Mouse (Mus musculus): Measurements from ENCODE around the gene Crip1. TPM values are rescaled to one million over a fixed set of nuclear protein-coding genes. Genes with fewer than 3 reads are reported as not detected.

Gene Crip1
- polyA plus RNA-seq, 1 experiment = 1,644 TPM

DNA sequence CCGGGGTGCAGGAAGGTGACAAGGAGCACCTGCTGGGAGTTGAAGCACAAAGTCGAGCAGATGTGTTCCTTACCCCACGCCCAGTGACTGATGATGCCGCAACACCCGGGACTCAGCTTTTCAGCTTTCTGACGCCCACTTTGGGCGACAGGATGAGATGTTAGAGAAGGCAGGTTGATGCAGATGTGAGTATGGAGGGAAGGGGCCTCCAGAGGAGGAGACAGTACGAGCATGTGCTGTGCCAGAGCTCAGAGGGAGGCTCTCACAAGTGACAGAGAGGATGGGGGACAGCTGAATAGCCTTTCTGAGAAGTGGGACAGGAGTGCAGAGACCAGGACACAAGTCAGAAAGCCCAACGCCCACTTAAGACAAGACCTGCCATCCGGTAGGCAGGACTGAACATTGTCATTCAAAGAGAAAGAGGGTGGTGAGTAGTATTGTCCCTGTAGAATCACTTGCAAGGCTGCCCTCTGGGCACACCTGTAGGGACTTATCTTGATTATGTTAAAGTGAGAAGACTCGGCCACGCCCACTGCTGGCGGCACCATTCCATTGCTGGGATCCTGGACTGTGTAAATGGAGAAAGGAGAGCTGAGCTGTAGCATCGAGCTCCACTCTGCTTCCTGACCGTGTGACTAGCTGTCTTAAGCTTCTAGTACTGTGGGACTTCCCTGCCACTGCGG lies 31.1 kb upstream of the Crip1 start:
- Histone ChIP-seq H3K27me3 (ENCODE audit: control insufficient read depth, insufficient read depth, insufficient read length) (no peaks in the 10 kb centered on the region), H3ac (ENCODE audit: control insufficient read depth, insufficient read length, low read depth) (no peak overlapping the region), H3K36me3 (ENCODE audit: control insufficient read depth, insufficient read depth) (peaks cover 65% of the 10 kb centered on the region), H3K4me3 (ENCODE audit: insufficient read depth, poor library complexity, severe bottlenecking) (no peak overlapping the region), H3K79me3 (ENCODE audit: low read depth) (peaks cover 17% of the 10 kb centered on the region), H3K79me2 (ENCODE audit: control insufficient read depth, insufficient read depth) (peaks cover 32% of the 10 kb centered on the region)
- no peak for TF ChIP-seq CTCF (IDR thresholded peaks at IDR 0.05; ENCODE audit: control insufficient read depth, insufficient read depth, insufficient read length)
- no peak for TF ChIP-seq CEBPB (IDR thresholded peaks at IDR 0.05; ENCODE audit: low read depth)
- TF ChIP-seq MYOD1 (IDR thresholded peaks at IDR 0.05; ENCODE audit: control insufficient read depth, insufficient read length, low read depth) = no peak
- TF ChIP-seq FOSL1 (IDR thresholded peaks at IDR 0.05; ENCODE audit: insufficient read depth, low read length, poor library complexity, severe bottlenecking) = no peak
- TF ChIP-seq USF1 (IDR thresholded peaks at IDR 0.05; ENCODE audit: low read depth) = no peak
- no peak for TF ChIP-seq MAX (IDR thresholded peaks at IDR 0.05)
- no peak for TF ChIP-seq MYOG (IDR thresholded peaks at IDR 0.05; ENCODE audit: control insufficient read depth, extremely low read depth, insufficient read length)

DNA sequence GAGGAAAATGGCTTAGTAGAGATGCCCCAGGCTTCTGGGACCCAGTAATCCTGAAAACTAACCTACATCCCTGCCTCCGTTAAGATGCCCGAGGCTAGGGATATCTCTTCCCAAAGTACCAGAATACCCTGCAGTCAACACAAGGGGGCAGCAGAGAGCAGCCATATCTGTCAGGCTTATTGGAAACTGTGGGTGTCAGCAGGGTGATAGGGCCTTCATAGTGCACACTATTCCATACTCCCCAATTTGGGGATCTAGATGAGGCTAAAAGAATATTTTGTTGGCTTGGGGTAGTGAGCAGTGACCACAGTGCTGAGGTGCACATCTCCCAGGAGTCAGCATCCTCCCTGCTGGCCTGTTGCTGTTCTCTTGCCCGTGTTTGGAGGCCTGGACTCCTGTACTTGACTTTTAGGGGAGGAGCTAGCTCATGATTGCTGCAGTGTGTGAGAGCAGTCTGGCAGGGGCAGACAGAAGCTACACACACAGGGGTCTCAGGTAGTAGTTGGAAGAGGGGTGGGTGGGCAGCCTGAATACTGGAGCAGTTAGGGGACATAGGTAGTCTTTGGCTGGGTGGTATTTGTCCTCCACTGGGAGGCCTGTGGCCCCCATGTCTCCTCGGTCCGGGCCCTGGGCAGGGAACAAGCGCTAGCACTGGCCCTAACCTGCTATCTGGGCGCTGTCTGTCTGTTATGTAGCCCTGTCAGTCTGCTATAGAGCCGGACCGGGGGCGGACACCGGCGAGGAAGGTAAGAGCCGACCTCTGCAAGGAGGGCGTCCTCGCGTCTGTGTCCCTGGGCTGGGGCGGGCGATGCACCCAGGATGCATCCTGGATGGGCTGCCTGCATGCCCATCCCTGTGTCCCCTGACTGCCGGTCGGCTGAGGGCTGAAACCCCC lies 26.4 kb upstream of the Crip1 start:
- Histone ChIP-seq H3K4me3 (ENCODE audit: insufficient read depth, poor library complexity, severe bottlenecking) (no peak overlapping the region), H3K27me3 (ENCODE audit: control insufficient read depth, insufficient read depth, insufficient read length) (no peaks in the 10 kb centered on the region), H3K36me3 (ENCODE audit: control insufficient read depth, insufficient read depth) (peaks cover 77% of the 10 kb centered on the region), H3K79me3 (ENCODE audit: low read depth) (peaks cover 4% of the 10 kb centered on the region), H3ac (ENCODE audit: control insufficient read depth, insufficient read length, low read depth) (no peak overlapping the region), H3K79me2 (ENCODE audit: control insufficient read depth, insufficient read depth) (peaks cover 12% of the 10 kb centered on the region)
- TF ChIP-seq CEBPB (IDR thresholded peaks at IDR 0.05; ENCODE audit: low read depth) (no peak), CTCF (IDR thresholded peaks at IDR 0.05; ENCODE audit: control insufficient read depth, insufficient read depth, insufficient read length) (peak; percentile 62)

DNA sequence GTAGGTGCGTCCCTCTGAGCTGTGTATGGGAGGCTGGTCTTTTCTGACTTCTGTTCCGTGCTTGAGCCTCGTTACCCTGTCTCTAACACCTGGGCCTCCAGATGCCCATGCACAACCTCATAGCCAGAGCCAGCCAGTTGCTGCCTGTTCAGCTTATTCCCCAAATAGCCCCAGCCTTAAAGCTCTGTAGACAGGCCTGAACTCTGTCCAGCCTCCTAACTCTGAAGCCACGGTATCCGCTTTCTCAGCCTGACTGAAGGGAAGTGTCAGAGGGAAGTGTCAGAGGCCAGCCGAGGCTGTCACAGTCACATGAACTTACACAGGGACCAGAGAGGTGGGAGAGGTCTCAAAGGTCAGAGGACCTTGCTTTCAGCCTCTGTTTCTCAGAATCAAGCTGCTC lies 21.4 kb upstream of the Crip1 start:
- peaks cover 9% of the 10 kb centered on the region for H3K79me2 ChIP-seq (ENCODE audit: control insufficient read depth, insufficient read depth)
- peaks cover 3% of the 10 kb centered on the region for H3K79me3 ChIP-seq (ENCODE audit: low read depth)
- H3K27me3 ChIP-seq (ENCODE audit: control insufficient read depth, insufficient read depth, insufficient read length) = no peaks in the 10 kb centered on the region
- no peak for TF ChIP-seq MYOD1 (IDR thresholded peaks at IDR 0.05; ENCODE audit: control insufficient read depth, insufficient read length, low read depth)
- TF ChIP-seq USF1 (IDR thresholded peaks at IDR 0.05; ENCODE audit: low read depth) = no peak
- H3ac ChIP-seq (ENCODE audit: control insufficient read depth, insufficient read length, low read depth) = no peak overlapping the region
- no peak overlapping the region for H3K4me3 ChIP-seq (ENCODE audit: insufficient read depth, poor library complexity, severe bottlenecking)
- peaks cover 89% of the 10 kb centered on the region for H3K36me3 ChIP-seq (ENCODE audit: control insufficient read depth, insufficient read depth)

DNA sequence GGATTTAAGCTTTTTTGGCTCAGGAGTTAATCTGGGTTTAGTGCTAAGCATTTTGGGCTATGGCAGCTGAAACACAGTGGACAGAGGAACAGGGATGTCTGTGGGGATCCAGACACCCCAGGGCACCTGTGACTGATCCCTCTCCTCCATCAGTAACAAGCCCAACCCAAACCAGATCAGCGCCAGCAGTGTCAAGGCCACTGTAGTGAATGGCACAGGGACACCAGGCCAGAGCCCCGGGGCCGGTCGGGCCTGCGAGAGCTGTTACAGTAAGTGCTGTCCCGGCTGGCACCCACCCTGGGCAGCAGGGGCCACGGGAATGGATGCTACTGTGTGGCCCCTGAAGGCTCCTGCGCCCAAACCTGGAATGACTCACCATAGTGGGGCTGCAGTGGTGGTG lies 15.4 kb upstream of the Crip1 start:
- Histone ChIP-seq H3K36me3 (ENCODE audit: control insufficient read depth, insufficient read depth) (peaks cover 86% of the 10 kb centered on the region), H3K27me3 (ENCODE audit: control insufficient read depth, insufficient read depth, insufficient read length) (no peaks in the 10 kb centered on the region), H3K79me2 (ENCODE audit: control insufficient read depth, insufficient read depth) (no peaks in the 10 kb centered on the region), H3ac (ENCODE audit: control insufficient read depth, insufficient read length, low read depth) (no peak overlapping the region), H3K79me3 (ENCODE audit: low read depth) (peaks cover 2% of the 10 kb centered on the region), H3K4me3 (ENCODE audit: insufficient read depth, poor library complexity, severe bottlenecking) (no peak overlapping the region)
- TF ChIP-seq USF1 (IDR thresholded peaks at IDR 0.05; ENCODE audit: low read depth) (no peak), CEBPB (IDR thresholded peaks at IDR 0.05; ENCODE audit: low read depth) (no peak), MYOD1 (IDR thresholded peaks at IDR 0.05; ENCODE audit: control insufficient read depth, insufficient read length, low read depth) (no peak), MYOG (IDR thresholded peaks at IDR 0.05; ENCODE audit: control insufficient read depth, extremely low read depth, insufficient read length) (no peak), FOSL1 (IDR thresholded peaks at IDR 0.05; ENCODE audit: insufficient read depth, low read length, poor library complexity, severe bottlenecking) (no peak), CTCF (IDR thresholded peaks at IDR 0.05; ENCODE audit: control insufficient read depth, insufficient read depth, insufficient read length) (no peak), MAX (IDR thresholded peaks at IDR 0.05) (no peak)

DNA sequence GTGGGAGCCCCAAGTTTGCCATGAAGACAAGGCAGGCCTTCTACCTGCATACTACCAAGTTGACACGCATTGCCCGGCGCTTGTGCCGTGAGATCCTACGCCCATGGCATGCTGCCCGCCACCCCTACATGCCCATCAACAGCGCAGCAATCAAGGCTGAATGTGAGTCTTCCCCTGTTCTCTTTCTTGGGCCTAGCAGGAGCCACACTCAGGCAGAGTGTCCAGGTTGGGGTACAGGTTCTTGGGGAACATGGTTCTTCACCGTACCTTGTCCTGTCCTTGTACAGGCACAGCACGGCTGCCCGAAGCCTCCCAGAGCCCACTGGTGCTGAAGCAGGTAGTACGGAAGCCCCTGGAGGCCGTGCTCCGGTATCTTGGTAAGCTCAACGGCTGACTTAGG lies 14.5 kb upstream of the Crip1 start:
- TF ChIP-seq CTCF (IDR thresholded peaks at IDR 0.05; ENCODE audit: control insufficient read depth, insufficient read depth, insufficient read length) (no peak), FOSL1 (IDR thresholded peaks at IDR 0.05; ENCODE audit: insufficient read depth, low read length, poor library complexity, severe bottlenecking) (no peak), MYOD1 (IDR thresholded peaks at IDR 0.05; ENCODE audit: control insufficient read depth, insufficient read length, low read depth) (no peak), USF1 (IDR thresholded peaks at IDR 0.05; ENCODE audit: low read depth) (no peak), MAX (IDR thresholded peaks at IDR 0.05) (no peak), MYOG (IDR thresholded peaks at IDR 0.05; ENCODE audit: control insufficient read depth, extremely low read depth, insufficient read length) (no peak), CEBPB (IDR thresholded peaks at IDR 0.05; ENCODE audit: low read depth) (no peak)
- H3K36me3 ChIP-seq (ENCODE audit: control insufficient read depth, insufficient read depth) = peaks cover 84% of the 10 kb centered on the region

More for the DNA sequence above, 14.5 kb upstream of the Crip1 start:
- Histone ChIP-seq H3K27me3 (ENCODE audit: control insufficient read depth, insufficient read depth, insufficient read length) (no peaks in the 10 kb centered on the region), H3K79me2 (ENCODE audit: control insufficient read depth, insufficient read depth) (no peaks in the 10 kb centered on the region), H3K79me3 (ENCODE audit: low read depth) (peaks cover 2% of the 10 kb centered on the region), H3K4me3 (ENCODE audit: insufficient read depth, poor library complexity, severe bottlenecking) (no peak overlapping the region), H3ac (ENCODE audit: control insufficient read depth, insufficient read length, low read depth) (no peak overlapping the region)
